Mouse (Mus musculus) adrenal gland, postnatal 14 days (tissue): Measurements from ENCODE around the gene Boc. TPM values are rescaled to one million over a fixed set of nuclear protein-coding genes. Genes with fewer than 3 reads are reported as not detected.

ENCODE experiments used
- DNase-seq: peaks from one replicate; pipeline ENCODE4 v3.0.0; 2021; ENCODE audit warnings: mixed read lengths
- long read RNA-seq, 2 experiments: library from polyadenylated mRNA; stranded (forward); transcript quantifications; one replicate each; pipeline ENCODE4 v2.0.0; 2021
- total RNA-seq: library from RNA; stranded (reverse); gene quantifications from 2 replicates; pipeline ENCODE4 v1.2.3, GENCODE M21; 2021

Gene Boc
- total RNA-seq, result 43.0 and 46.3 TPM in 2 replicates
- long read RNA-seq, experiment 1, full-length matches to known transcripts, result 2 of 33 reads
- long read RNA-seq, experiment 1, partial matches to known transcripts, result 11 of 33 reads
- long read RNA-seq, experiment 1, other reads (novel, unspliced or antisense), result 20 of 33 reads
- long read RNA-seq, experiment 2, full-length matches to known transcripts, result 3 of 38 reads
- long read RNA-seq, experiment 2, partial matches to known transcripts, result 13 of 38 reads
- long read RNA-seq, experiment 2, other reads (novel, unspliced or antisense), result 22 of 38 reads

DNA sequence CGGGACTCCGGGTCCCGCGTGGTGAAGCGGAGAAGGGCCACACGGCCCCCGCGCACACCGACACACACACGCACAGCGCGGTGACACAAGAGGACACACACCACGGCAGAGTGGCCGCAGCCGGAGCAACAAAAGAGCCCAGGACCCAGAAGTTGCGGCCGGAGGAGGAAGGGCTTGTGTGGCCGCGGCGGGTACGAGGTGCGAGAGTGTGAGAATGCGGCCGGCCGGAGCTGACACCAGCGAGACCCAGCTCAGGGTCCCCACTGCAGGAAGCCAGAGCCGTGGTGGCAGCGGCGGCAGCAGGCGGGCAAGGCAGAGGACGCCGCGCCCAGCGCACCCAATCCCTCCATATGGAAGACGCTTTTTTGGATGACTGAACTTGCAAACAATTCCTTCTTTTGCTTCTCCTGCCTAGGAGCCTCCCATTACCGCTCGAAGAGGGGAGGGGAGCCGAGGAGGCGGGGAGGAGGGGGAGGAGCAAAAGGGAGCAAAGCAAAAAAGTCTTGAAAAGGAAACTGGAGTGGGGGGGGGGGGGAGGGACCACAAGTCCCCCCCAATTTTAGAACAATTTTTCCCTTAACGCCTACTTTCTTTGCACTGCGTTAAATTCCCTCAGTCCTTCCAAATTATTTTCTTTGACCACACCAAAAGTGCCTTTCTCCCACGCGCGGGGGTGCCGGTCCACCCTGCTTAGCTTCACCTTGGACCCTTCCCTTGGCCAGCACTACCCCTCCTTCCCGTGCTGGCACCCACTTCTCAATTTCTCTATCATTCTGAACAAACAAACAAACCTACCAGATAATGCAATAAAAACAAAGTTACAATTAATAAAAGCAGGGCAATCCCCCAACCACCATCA is at the start of gene Boc:
Gene Boc, minus strand, starts transcription at position 427 of the 859 bp plus-strand sequence.
- peak; percentile 87 for DNase-seq

DNA sequence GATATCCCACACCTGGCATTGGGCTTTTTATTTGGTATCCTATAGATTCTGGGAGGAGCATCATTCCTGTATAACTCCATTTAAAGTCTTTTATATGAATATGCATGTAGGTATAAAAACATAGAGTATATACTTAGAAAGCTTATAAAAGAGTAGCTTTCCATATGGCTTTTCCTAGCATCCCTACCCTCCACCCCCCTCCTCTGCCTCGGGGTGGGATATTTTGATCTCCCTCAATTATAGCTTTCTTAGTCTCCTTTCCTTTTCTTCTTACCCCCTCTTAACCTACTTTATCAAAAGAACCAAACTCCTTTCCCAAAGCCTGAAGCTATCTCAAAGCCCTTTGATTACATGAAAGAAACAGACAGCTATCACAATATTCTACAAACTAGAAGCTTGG is 47.9 kb upstream of the Boc start:
- DNase-seq, result no peak

- DNase-seq, result no peak
Measured at GRCm38 (mm10) chr16:44604021-44604616, 45.4 kb upstream of the Boc start.

GRCm38 (mm10) chr16:44601999-44602794 is 43.5 kb upstream of the Boc start:
- no peak for DNase-seq

GRCm38 (mm10) chr16:44601182-44601581 is 42.5 kb upstream of the Boc start:
- no peak for DNase-seq

GRCm38 (mm10) chr16:44597106-44597806 is 38.6 kb upstream of the Boc start:
- no peak for DNase-seq

GRCm38 (mm10) chr16:44589506-44589905 is 30.8 kb upstream of the Boc start:
- DNase-seq, result no peak

DNA sequence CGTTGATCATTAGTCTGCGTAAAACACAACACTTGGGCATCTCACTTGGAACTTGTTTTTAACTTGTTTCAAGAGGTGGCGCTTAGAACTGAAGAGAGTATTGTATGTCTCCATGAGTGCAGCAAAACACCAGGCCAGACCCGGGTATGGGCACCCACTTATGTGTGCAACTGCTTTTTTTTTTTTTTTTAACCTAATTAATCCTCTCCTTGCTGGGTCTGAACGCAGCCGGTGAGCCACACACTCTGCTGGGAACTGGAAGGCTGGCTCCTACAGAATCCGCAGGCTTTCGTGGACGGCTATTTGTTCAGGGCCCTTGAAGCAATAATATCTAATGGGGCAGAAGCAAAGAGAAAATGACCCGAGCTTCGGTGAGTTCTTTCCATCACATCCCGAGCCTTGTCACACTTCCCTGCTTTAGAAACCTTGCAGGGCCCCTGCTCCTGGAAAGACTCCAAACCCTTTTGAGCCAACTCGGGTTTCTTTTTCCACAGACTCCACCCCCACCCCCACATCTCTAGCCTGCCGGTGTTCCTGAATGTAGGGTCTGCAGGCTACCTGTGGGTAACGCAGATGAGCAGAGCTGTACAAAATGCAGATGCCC is 20.8 kb upstream of the Boc start:
- peak; percentile 31 for DNase-seq

- no peak for DNase-seq
Measured at GRCm38 (mm10) chr16:44578551-44578950, 19.9 kb upstream of the Boc start.

DNA sequence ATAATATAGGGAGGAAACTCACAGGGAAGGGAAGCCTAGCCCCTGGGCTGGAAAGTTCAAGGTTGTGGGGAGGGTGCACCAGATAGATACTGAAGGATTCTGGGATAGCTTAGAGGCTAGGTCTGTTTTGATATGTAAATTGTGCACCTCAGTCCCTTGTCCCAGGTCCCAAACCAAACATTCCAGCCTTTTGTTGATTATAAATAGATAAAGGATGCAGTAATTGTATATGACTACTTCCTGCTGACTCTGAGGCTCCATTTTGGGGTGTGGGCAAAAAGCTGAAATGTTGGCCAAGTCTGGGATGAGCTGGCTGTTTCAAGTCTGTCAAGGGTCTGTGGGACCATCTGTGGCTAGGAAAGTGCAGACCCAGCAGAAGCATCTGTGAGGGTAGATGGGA is 9.4 kb upstream of the Boc start:
- no peak for DNase-seq

- DNase-seq, result no peak
Measured at GRCm38 (mm10) chr16:44565328-44566210, 6.9 kb upstream of the Boc start.

GRCm38 (mm10) chr16:44564359-44564758 is 5.7 kb upstream of the Boc start:
- DNase-seq, result no peak

GRCm38 (mm10) chr16:44562061-44562460 is 3.4 kb upstream of the Boc start:
- DNase-seq, result no peak

DNA sequence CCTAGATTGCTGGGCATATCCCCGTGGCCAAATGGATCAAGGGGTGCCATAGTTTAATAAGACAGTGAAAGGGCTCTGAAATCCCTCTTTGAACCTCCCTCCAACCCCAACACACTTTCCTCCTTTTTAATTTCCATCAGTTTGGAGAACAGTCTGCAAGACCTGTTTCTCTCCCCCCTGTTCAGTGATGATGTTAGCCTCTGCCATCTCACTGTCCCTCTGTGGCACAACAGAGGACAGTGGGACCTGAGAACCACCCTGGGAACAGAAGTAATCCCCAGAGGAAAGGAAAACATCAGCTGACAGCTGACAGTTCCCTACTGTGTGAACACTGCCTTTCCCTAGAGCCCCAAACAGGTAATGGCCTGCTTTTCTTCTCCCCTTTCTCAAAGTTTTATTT is 1.5 kb upstream of the Boc start:
- DNase-seq, result no peak

DNA sequence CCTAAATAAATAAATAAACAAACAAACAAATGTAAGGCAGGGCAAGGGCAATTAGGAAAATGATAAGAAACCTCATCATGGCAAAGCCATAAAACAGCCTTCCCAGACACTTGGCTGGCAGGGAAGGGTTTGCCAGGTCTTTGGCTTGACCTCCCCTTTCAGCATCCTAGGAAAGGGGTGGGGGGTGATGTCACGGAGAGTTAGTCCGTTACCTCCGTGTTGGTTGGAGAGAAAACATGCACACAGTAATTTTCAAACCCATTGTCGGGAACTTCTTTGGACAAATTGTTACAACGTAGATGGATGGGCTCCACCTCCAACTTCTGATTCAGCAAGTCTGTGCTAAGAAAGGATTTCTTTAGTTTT is 616 bp upstream of the Boc start:
- peak; percentile 47 for DNase-seq

GRCm38 (mm10) chr16:44557661-44558470 is 831 bp downstream of the Boc start:
- peak; percentile 82 for DNase-seq

- no peak for DNase-seq
Measured at GRCm38 (mm10) chr16:44557084-44557483, 1.6 kb downstream of the Boc start.

DNA sequence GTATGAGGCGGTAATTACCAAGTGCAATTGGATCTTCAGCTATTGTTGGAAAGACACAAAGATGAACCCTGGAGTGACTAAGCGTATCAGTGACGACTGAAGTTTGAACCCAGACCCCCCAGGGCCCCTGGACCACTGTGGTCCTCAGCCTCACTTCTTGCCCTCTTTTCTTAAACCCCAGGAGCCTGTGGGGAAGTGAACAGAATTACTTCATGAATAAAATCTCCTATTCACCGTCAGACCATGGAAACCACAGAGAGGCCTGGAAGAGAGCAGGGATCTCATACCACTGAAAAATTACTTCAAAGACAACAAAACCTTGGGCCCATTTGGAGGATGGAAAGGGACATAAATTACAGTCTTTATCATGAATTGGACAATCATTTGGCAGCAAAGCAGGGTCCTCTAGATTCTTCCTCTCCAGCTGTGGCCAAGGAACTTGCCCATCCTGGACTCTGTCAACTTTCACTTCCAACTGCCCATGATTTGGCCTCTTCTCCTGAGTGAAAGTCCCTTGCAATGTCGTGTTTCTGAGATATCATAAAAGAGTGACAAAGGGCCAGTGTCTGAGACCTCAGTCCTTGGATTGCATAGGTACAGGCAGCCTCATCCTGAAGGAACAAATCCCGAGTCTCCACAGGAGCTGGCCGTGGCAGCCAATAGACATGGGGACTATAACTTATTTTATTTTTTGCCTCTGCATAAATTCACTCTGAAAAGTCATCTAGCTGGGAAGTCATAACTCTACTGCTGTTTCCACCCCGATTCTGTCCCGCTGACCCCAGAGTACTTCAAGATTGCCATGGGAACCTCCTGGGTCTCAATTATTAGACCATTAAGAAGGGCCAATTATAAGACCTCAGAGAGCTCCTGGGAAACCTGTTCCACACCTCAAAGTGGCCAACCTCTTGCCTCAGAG is 2.6 kb downstream of the Boc start:
- peak; percentile 48 for DNase-seq
